Mouse (Mus musculus) liver, embryonic 11.5 days (tissue): ENCODE data around the gene Gimap4. TPM values are rescaled to one million over a fixed set of nuclear protein-coding genes. Genes with fewer than 3 reads are reported as not detected.
A peak's percentile ranks its signal among the peaks of the same experiment; 100 is the strongest.

Source experiments
- ATAC-seq: fragments of 200-750 bp; cut with Nextera tagmentation; replicated peaks from 2 replicates; pipeline ENCODE4 v1.8.0; 2017; ENCODE audit warnings: moderate number of reproducible peaks, mild to moderate bottlenecking, moderate TSS enrichment, moderate library complexity; ENCODE audit not compliant: low FRiP score
- DNase-seq: peaks from one replicate; pipeline ENCODE4 v3.0.0-alpha.2; 2017; ENCODE audit warnings: low spot score
- H3K27ac ChIP-seq: fragments of 300-500 bp; sonication (generic); 2 replicates; pipeline ENCODE4 v1.5.1; 2014; ENCODE audit warnings: mild to moderate bottlenecking, low read depth, low read length, control low read depth
- H3K27me3 ChIP-seq: fragments of 300-500 bp; sonication (generic); replicated peaks from 2 replicates; pipeline ENCODE4 v1.6.1; 2014; ENCODE audit warnings: low read length, mixed read lengths; ENCODE audit not compliant: control insufficient read depth, insufficient read depth
- H3K36me3 ChIP-seq: fragments of 300-500 bp; sonication (generic); 2 replicates; pipeline ENCODE4 v1.6.1; 2014; ENCODE audit warnings: mild to moderate bottlenecking, low read length, moderate library complexity, mixed read lengths; ENCODE audit not compliant: control insufficient read depth, insufficient read depth
- H3K4me1 ChIP-seq: fragments of 300-500 bp; sonication (generic); replicated peaks from 2 replicates; pipeline ENCODE4 v1.6.1; 2014; ENCODE audit warnings: low read length, mixed read lengths; ENCODE audit not compliant: control insufficient read depth, insufficient read depth
- H3K4me2 ChIP-seq: fragments of 300-500 bp; sonication (generic); 2 replicates; pipeline ENCODE4 v1.6.1; 2014; ENCODE audit warnings: mild to moderate bottlenecking, control low read depth, moderate library complexity
- H3K4me3 ChIP-seq: fragments of 300-500 bp; sonication (generic); 2 replicates; pipeline ENCODE4 v1.5.1; 2014; ENCODE audit warnings: low read depth, low read length, control low read depth
- H3K9ac ChIP-seq: fragments of 300-500 bp; sonication (generic); 2 replicates; pipeline ENCODE4 v1.6.1; 2014; ENCODE audit warnings: low read depth, low read length, control low read depth
- H3K9me3 ChIP-seq: fragments of 300-500 bp; sonication (generic); 2 replicates; pipeline ENCODE4 v1.6.1; 2016; ENCODE audit warnings: low read length, inconsistent platforms, mixed read lengths; ENCODE audit not compliant: control insufficient read depth
- WGBS: fragments of 180-500 bp; shearing (Covaris S2); extraction: QIAGEN DNeasy Blood & Tissue Kit; methylation state at CpG from one replicate; pipeline ENCODE4 v1.1.7; 2014; 5-methylcytosine and 5-hydroxymethylcytosine counted together
- polyA plus RNA-seq: library from polyadenylated mRNA; unstranded; fragments of >200 nt; fragmentation: Nextera tagmentation; extraction: Ambion mirVana; gene quantifications from 2 replicates; pipeline ENCODE4 v1.2.1, GENCODE M21; 2014

The Gimap4 gene
- polyA plus RNA-seq, 1 experiment from 2014 or later, result 21.8 TPM

DNA sequence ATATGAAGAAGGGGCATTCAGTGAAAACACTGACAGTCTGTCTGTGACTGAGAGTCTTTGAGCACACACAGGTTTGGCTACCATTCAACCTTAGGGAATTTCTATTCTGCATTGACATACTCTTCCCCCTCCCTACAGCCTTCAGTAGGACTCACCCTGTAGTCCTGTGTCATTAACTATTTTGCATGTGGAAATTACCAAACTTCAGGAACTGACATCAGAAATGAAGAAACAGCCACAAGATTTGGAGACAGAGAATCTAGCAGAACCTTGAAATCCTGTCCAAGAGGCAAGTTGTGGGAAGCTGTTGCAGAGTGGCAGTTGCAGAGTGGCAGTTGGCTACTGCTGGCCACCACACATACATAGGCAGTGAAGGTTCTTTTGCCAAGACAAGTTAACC lies 16.3 kb upstream of the Gimap4 start:
- H3K4me1 ChIP-seq, result no peaks in the 10 kb centered on the region
- no peak for ATAC-seq
- H3K27ac ChIP-seq, result no peak overlapping the region
- H3K27me3 ChIP-seq, result no peaks in the 10 kb centered on the region
- H3K9me3 ChIP-seq, result no peaks in the 10 kb centered on the region
- no peak overlapping the region for H3K4me2 ChIP-seq
- H3K36me3 ChIP-seq, result no peaks in the 10 kb centered on the region
- H3K4me3 ChIP-seq, result no peak overlapping the region
- no peak overlapping the region for H3K9ac ChIP-seq
- no peak for DNase-seq

DNA sequence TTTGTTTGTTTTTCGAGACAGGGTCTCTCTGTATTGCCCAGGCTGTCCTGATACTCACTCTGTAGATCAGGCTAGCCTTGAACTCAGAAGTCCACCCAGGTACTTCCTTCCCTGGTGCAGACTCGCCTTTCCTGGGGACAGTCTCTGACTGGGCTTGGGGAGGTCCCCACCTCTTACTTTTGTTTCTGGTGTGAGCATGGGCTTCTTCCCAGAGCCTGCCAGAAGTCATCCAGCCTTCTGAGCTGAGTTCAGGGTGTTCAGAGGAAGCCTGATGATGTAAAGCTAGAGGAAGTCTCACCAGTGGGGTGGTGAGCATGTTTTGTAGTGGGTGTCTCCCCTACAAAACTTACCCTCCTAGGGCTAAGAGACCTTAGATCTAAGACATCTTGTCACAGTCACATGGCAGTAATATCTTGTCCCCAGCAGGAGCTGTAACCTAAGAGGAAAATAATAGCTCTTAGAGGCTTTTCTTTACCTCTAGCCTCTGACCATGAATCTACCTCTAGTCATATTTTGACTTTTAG lies 14.8 kb upstream of the Gimap4 start:
- H3K9me3 ChIP-seq, result no peaks in the 10 kb centered on the region
- H3K4me1 ChIP-seq, result no peaks in the 10 kb centered on the region
- no peak for DNase-seq
- no peak overlapping the region for H3K27ac ChIP-seq
- no peak overlapping the region for H3K4me2 ChIP-seq
- 64% methylated on average over 2 of the region's 2 CpGs for WGBS
- ATAC-seq, result no peak
- no peaks in the 10 kb centered on the region for H3K36me3 ChIP-seq
- H3K9ac ChIP-seq, result no peak overlapping the region
- no peak overlapping the region for H3K4me3 ChIP-seq
- no peaks in the 10 kb centered on the region for H3K27me3 ChIP-seq

DNA sequence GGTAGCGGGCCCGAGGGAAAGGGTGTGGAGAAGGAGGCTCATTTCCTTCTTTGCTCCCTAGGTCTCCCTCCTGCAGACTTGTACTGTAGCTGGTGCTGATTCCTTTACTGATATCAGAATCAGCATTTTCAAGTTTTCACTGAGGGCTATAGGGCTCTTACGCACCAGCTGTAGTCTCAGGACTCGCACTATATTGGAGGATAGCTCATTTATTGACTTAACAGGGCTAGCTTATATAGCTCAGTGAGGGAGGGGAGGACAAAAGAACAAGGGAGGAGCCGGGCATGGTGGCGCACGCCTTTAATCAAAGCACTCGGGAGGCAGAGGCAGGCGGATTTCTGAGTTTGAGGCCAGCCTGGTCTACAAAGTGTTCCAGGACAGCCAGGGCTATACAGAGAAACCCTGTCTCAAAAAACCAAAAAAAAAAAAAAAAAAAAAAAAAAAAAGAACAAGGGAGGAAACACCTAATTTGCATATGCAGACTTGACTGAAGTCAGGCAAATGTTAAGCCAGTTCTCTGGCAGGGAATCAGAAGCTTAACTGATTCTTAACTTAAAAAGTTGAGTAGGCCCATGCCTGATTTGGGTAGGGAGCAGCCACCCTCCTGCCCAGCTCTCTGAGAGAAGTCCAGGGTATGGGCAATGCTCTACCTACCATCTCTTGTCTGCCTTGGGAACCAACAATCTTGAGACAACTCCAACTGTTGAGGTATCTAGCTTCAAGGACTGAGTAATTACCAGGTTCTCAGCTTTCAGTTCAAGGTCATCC lies 9.9 kb upstream of the Gimap4 start:
- Histone ChIP-seq H3K9me3 (no peaks in the 10 kb centered on the region), H3K9ac (no peak overlapping the region), H3K27ac (no peak overlapping the region), H3K4me3 (no peak overlapping the region), H3K4me1 (0 out of 2 replicates have a peak, but pooled peaks cover 8% of the 10 kb centered on the region), H3K27me3 (no peaks in the 10 kb centered on the region), H3K36me3 (0 out of 2 replicates have a peak, but pooled peaks cover 2% of the 10 kb centered on the region), H3K4me2 (no peak overlapping the region)
- 88% methylated on average over 9 of the region's 9 CpGs for whole genome bisulfite sequencing
- DNase-seq, result no peak
- ATAC-seq, result no peak

DNA sequence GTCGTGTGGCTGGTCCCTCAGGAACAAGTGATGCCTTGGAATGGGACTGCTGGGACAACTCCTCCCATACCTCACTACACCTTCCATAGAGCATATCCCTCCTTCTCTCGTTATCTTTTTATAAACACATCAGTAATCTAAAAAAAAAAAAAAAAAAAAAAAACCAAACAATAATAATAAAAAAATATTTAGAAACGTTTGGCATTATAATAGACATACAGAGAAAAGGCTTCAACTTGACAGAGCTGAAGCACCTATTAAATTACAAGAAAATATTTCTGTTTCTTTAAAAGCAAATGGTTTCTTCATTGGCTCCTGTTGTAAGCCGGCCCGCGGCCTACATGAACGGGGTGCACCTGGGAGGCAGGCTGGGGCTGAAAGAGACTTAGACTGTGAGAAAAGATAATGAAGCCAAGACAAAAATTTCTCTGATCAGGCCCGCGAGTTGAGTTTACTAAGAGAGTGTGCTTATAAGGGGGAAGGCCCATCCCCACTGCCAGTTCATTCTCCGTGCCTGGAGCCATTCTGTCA lies 8.9 kb upstream of the Gimap4 start:
- Histone ChIP-seq H3K4me2 (peak overlapping the region; percentile 76), H3K36me3 (0 out of 2 replicates have a peak, but pooled peaks cover 2% of the 10 kb centered on the region), H3K27me3 (no peaks in the 10 kb centered on the region), H3K4me3 (peak overlapping the region; percentile 52), H3K27ac (peak overlapping the region; percentile 65), H3K4me1 (0 out of 2 replicates have a peak, but pooled peaks cover 8% of the 10 kb centered on the region), H3K9ac (peak overlapping the region; percentile 63), H3K9me3 (no peaks in the 10 kb centered on the region)
- WGBS, result 38% methylated on average over 10 of the region's 10 CpGs
- DNase-seq (peak; percentile 49), ATAC-seq (peak; percentile 56; the same call in 1 of the 2 replicates)

DNA sequence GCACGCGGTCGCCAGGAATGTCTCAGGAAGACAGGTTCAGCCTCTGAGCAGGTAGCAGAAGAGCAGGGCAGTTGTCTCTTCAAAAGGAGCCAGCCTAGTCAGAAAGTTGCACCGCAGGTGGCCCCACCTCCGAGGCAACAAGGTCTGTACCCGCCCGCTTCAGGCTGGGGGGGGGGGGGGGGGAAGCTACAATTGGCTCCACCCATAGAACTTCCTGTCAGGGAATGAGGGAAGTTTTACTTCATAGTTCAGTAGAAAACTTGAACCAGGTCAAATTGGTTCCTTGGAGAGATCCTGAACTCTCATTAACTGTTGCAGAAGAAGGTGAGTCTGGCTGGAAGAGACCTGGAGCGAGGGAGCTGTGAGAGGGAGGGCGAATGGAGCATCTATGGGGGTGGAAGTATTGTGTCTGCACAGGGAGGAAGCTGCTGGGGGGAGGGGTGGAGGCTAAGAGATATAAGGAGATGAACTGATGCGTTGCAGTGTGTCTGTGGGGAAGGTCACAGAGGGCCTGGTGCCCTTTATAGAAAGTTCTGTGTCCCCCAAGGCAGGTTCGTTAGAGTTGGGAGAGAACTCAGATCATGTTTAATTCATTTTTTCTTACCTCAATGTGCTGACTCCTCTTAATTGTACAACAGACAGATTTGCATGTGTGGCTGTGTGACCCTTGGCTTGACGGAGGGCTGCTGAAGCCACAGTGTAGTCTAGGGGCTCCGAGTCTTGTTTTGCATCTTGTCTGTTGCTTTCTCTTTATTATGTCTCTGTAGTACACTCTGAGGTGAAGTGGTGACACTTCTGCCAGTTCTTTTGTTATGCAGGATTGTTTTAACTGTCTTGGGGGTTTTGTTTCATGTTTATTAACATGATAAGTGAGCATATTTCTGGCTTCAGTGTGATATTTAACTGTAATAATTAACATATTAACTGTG lies 8.2 kb upstream of the Gimap4 start, which contains the start of gene Gimap9:
Gimap9 (plus strand) TSS at position 199 of the 929 bp plus-strand sequence.
- H3K4me1 ChIP-seq, result 0 out of 2 replicates have a peak, but pooled peaks cover 8% of the 10 kb centered on the region
- no peaks in the 10 kb centered on the region for H3K9me3 ChIP-seq
- peak within 1 kb of the TSS; percentile 65 for H3K27ac ChIP-seq
- WGBS, result 14% methylated on average over 13 of the region's 13 CpGs
- H3K9ac ChIP-seq, result peak within 1 kb of the TSS; percentile 63
- peak within 1 kb of the TSS; percentile 76 for H3K4me2 ChIP-seq
- H3K27me3 ChIP-seq, result no peaks in the 10 kb centered on the region
- H3K36me3 ChIP-seq, result 0 out of 2 replicates have a peak, but pooled peaks cover 2% of the 10 kb centered on the region
- ATAC-seq (peak; percentile 88), DNase-seq (peak; percentile 64)
- peak within 1 kb of the TSS; percentile 52 for H3K4me3 ChIP-seq

DNA sequence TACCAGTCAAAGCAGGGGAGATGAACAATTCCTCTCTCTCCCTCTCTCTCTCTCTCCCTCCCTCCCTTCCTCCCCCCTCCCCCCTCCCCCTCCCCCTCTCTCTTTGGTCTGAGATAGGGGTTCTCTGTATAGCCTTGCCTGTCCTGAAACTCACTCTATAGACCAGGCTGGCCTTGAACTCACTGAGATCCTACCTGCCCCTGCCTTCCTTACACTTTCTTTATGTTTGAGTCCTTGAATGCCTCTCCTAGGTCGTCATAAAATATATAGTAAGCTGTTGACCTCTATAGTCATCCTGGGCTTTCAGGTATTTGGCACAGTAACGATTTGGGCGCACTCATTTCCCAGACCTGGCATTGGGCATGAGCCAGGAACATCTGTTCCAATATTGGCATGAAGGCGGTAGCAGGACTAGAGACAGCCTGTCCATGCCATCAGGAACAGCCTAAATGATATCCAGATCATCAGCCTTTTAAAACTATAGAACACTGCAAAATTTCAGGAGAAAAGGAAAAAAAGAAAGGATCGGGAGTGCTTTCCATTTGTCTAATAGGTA lies 7.4 kb upstream of the Gimap4 start:
- H3K4me1 ChIP-seq, result 0 out of 2 replicates have a peak, but pooled peaks cover 8% of the 10 kb centered on the region

DNA sequence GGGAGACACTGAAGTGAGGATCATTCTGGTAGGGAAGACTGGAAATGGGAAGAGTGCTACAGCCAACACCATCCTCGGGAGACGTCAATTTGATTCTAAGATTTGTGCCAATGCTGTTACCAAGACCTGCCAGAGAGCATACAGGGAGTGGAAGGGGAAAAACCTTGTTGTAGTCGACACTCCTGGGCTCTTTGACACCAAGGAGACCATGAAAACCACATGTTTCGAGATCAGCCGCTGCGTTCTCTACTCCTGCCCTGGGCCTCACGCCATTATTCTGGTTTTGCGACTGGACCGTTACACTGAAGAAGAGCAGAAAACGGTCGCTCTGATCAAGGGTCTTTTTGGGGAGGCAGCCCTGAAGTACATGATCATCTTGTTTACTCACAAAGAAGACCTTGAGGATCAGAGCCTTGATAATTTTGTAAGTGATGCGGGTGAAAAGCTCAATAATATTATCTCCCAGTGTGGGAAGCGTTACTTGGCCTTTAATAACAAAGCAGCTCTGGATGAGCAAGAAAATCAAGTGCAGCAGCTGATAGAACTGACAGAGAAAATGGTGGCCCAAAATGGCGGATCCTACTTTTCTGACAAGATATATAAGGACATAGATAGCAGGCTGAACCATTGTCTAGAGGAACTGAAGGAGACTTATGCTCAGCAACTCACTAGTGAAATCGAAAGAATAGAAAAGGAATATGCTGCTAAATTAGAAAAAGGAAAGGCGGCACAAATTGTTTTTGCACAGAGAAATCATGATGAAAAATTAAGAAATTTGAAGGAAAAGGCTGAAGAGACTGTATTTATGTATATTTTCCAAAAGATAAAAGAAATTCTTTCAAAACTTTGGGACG lies 6.6 kb upstream of the Gimap4 start:
- 0 out of 2 replicates have a peak, but pooled peaks cover 8% of the 10 kb centered on the region for H3K4me1 ChIP-seq
- 86% methylated on average over 17 of the region's 17 CpGs for WGBS
- no peak overlapping the region for H3K4me2 ChIP-seq
- no peaks in the 10 kb centered on the region for H3K27me3 ChIP-seq
- DNase-seq, result no peak
- H3K27ac ChIP-seq, result no peak overlapping the region
- H3K9ac ChIP-seq, result no peak overlapping the region
- H3K36me3 ChIP-seq, result 0 out of 2 replicates have a peak, but pooled peaks cover 2% of the 10 kb centered on the region
- ATAC-seq, result no peak
- no peak overlapping the region for H3K4me3 ChIP-seq
- H3K9me3 ChIP-seq, result no peaks in the 10 kb centered on the region

More for the DNA sequence above, 7.4 kb upstream of the Gimap4 start:
- Histone ChIP-seq H3K27me3 (no peaks in the 10 kb centered on the region), H3K27ac (no peak overlapping the region), H3K4me2 (peak overlapping the region; percentile 76), H3K9ac (no peak overlapping the region), H3K4me3 (peak overlapping the region; percentile 52), H3K36me3 (0 out of 2 replicates have a peak, but pooled peaks cover 2% of the 10 kb centered on the region), H3K9me3 (no peaks in the 10 kb centered on the region)
- DNase-seq, result no peak
- no peak for ATAC-seq
- WGBS, result 76% methylated on average over 5 of the region's 5 CpGs
